Mouse (Mus musculus) frontal cortex, adult 2 months (tissue): ENCODE data around the gene Tigd2. TPM values are rescaled to one million over a fixed set of nuclear protein-coding genes. Genes with fewer than 3 reads are reported as not detected.

Experiments used
- DNase-seq, 2 experiments: peaks; one replicate each; pipeline ENCODE4 v3.0.0; 2022; ENCODE audit warnings: low spot score in 1 of 2; ENCODE audit errors: extremely low spot score in 1 of 2
- polyA plus RNA-seq: library from polyadenylated mRNA; depleted of rRNA; stranded (reverse); fragments of >200 nt; gene quantifications from 2 replicates; pipeline ENCODE4 v1.2.3, GENCODE M21; 2012; rRNA removed

Gene Tigd2
- polyA plus RNA-seq, 1 experiment = 5.4 TPM

DNA sequence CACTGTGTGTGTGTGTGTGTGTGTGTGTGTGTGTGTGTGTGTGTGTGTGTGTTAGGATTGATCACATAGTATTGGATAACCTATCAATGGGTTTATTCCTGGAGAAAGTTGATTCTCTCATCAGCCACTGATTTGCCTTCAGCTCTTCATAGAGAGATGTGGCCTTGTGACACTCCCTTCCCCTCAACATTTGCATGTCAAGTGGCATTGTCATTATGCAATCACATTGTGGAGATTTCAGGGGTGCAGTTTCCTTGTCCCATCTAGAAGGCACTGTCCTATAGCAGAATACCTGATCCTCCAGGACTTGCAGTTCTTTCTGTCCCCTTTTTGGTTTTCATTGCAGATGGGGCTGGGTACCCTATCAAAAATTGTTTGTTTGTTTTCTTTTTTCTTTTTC is 41.9 kb downstream of the Tigd2 start:
- DNase-seq = no peak

DNA sequence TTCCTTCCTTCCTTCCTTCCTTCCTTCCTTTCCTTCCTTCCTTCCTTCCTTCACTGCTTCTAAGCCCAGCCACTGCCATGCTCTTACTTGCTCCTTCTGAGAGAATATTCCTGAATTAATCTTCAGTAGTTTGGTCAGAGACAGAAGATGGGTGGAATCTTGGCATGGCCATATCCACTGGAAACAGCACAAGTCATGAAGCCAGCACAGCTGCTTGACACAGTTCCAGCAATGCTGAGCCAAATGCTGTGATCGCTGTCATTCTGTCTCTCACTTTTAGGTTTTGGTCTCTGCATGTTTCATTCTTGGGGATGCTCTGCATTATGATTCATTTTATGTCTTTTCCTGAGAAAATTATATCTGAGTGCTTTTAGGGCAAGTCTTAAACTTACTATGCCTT is 47.2 kb downstream of the Tigd2 start:
- peak in 1 of 2 experiments; percentile 33 for DNase-seq

Other genes starting within 250 kb of the Tigd2 start
- 6.9 and 7.9 TPM in 2 replicates for gene Fam13a, start 184.3 kb upstream of the Tigd2 start, polyA plus RNA-seq
- 1.0 and 1.1 TPM in 2 replicates for gene Gprin3, start 217.4 kb downstream of the Tigd2 start, polyA plus RNA-seq